Mouse (Mus musculus) G1E (cell line): ENCODE measurements around the gene Cps1. TPM values are rescaled to one million over a fixed set of nuclear protein-coding genes. Genes with fewer than 3 reads are reported as not detected.

Experiments
- ATAC-seq: 2 replicates; pipeline ENCODE4 v1.8.0; 2016; ENCODE audit warnings: mild to moderate bottlenecking; ENCODE audit not compliant: insufficient number of reproducible peaks, poor library complexity, low FRiP score, severe bottlenecking; ENCODE audit errors: extremely low read depth
- DNase-seq: peaks from one replicate; pipeline ENCODE4 v3.0.0; 2012; ENCODE audit warnings: low spot score
- H3K27me3 ChIP-seq: 2 replicates; pipeline ENCODE4 v1.6.1; 2012; ENCODE audit warnings: mild to moderate bottlenecking, low read length, inconsistent platforms; ENCODE audit not compliant: insufficient read depth
- H3K36me3 ChIP-seq: replicated peaks from 2 replicates; pipeline ENCODE3; 2012; ENCODE audit warnings: mild to moderate bottlenecking, inconsistent platforms
- H3K4me1 ChIP-seq: 2 replicates; pipeline ENCODE4 v1.6.1; 2012; ENCODE audit warnings: low read depth, low read length, inconsistent platforms, mixed read lengths; ENCODE audit not compliant: insufficient read depth
- H3K4me3 ChIP-seq: 2 replicates; pipeline ENCODE4 v1.5.1; 2012; ENCODE audit warnings: low read depth, mild to moderate bottlenecking, inconsistent platforms, low read length, moderate library complexity, mixed read lengths
- H3K9me3 ChIP-seq: replicated peaks from 2 replicates; pipeline ENCODE4 v1.6.1; 2012; ENCODE audit warnings: inconsistent platforms
- CTCF ChIP-seq: IDR thresholded peaks from 2 replicates; pipeline ENCODE4 v1.5.1; 2012; ENCODE audit warnings: low read depth, low read length, inconsistent platforms, mixed read lengths
- GATA1 ChIP-seq: IDR thresholded peaks from 2 replicates; pipeline ENCODE4 v1.6.1; 2012; ENCODE audit warnings: borderline replicate concordance, low read length, inconsistent platforms, mixed read lengths
- GATA2 ChIP-seq: IDR thresholded peaks from 2 replicates; pipeline ENCODE4 v1.6.1; 2012; ENCODE audit warnings: low read depth, low read length, inconsistent platforms, borderline replicate concordance
- POLR2AphosphoS5 ChIP-seq: IDR thresholded peaks from 2 replicates; pipeline ENCODE4 v1.6.1; 2012; ENCODE audit warnings: low read depth, low read length, inconsistent platforms; ENCODE audit not compliant: insufficient replicate concordance
- TAL1 ChIP-seq: conservative IDR thresholded peaks from 2 replicates; pipeline ENCODE4 v1.6.1; 2012; ENCODE audit warnings: low read depth, low read length, inconsistent platforms, mixed read lengths
- polyA plus RNA-seq: library from polyadenylated mRNA; stranded (reverse); fragments of >175 nt; gene quantifications from 2 replicates; pipeline ENCODE4 v1.2.3, GENCODE M21; 2012
- total RNA-seq, 2 experiments: library from RNA; stranded (forward) in 1 of 2; stranded (reverse) in 1 of 2; fragments of 200-1000 nt in 1 of 2; fragments of >200 nt in 1 of 2; fragmentation: Nextera tagmentation in 1 of 2; gene quantifications; 2 replicates each; pipeline ENCODE4 v1.2.3; 2014 to 2017

Cps1 gene
- total RNA-seq (2014; fragmentation: Nextera tagmentation) (not detected in 2 replicates), total RNA-seq (2017) (0.06 TPM in 1 of 2 replicates, not detected in the other), polyA plus RNA-seq (not detected in 2 replicates)

GRCm38 (mm10) chr1:67122797-67123196 is at the start of gene Cps1:
Cps1 (plus strand) TSS chr1:67123026.
- H3K36me3 ChIP-seq: no peaks in the 10 kb centered on the region
- no peak for DNase-seq
- no peak within 1 kb of the TSS for H3K4me3 ChIP-seq
- TF ChIP-seq POLR2AphosphoS5 (no peak), TAL1 (no peak), CTCF (no peak), GATA1 (no peak), GATA2 (no peak)
- no peaks in the 10 kb centered on the region; the same call in 1 of the 2 replicates for H3K27me3 ChIP-seq
- H3K4me1 ChIP-seq: no peaks in the 10 kb centered on the region
- ATAC-seq: no peak
- H3K9me3 ChIP-seq: no peaks in the 10 kb centered on the region

- no peak for ATAC-seq
- TF ChIP-seq GATA2 (no peak), CTCF (no peak)
- no peak for DNase-seq
- Histone ChIP-seq H3K4me3 (no peak overlapping the region), H3K9me3 (no peaks in the 10 kb centered on the region), H3K27me3 (no peaks in the 10 kb centered on the region; the same call in 1 of the 2 replicates), H3K4me1 (no peaks in the 10 kb centered on the region), H3K36me3 (no peaks in the 10 kb centered on the region)
These were observed 45.1 kb upstream of the Cps1 start for GRCm38 (mm10) chr1:67077739-67078138.

GRCm38 (mm10) chr1:67078666-67079065 is 44.2 kb upstream of the Cps1 start:
- no peak overlapping the region for H3K4me3 ChIP-seq
- ATAC-seq (no peak), DNase-seq (no peak)
- peaks cover 4% of the 10 kb centered on the region; the same call in 1 of the 2 replicates for H3K27me3 ChIP-seq
- TF ChIP-seq TAL1: no peak
- TF ChIP-seq POLR2AphosphoS5: no peak
- TF ChIP-seq CTCF: no peak
- no peak for TF ChIP-seq GATA2
- TF ChIP-seq GATA1: no peak
- no peaks in the 10 kb centered on the region for H3K9me3 ChIP-seq
- H3K36me3 ChIP-seq: no peaks in the 10 kb centered on the region
- H3K4me1 ChIP-seq: no peaks in the 10 kb centered on the region

DNA sequence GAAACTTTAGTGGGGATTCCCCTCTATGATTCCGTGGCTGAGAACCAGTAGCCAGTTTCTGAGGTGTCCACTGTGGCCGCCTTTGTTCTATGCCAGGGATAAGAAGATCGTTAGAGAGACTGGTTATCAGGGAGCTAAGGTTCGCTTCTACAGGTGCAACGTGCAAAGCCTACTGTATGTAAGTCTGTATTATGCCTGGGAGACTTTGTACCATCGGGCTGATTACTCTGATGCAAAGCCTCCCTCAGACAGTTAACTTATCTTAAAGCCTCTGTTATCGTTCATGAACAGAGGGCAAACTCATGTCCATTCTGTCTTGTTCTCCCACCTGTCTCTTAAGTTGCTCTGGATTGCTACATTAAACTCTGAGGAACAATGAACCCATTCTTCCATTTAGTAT is 43.7 kb upstream of the Cps1 start:
- no peak for DNase-seq
- peaks cover 4% of the 10 kb centered on the region; the same call in 1 of the 2 replicates for H3K27me3 ChIP-seq
- TF ChIP-seq TAL1 (no peak), CTCF (no peak), GATA1 (no peak), POLR2AphosphoS5 (no peak), GATA2 (no peak)
- no peaks in the 10 kb centered on the region for H3K9me3 ChIP-seq
- ATAC-seq: no peak
- H3K4me3 ChIP-seq: no peak overlapping the region
- no peaks in the 10 kb centered on the region for H3K4me1 ChIP-seq
- no peaks in the 10 kb centered on the region for H3K36me3 ChIP-seq

GRCm38 (mm10) chr1:67092473-67092872 is 30.4 kb upstream of the Cps1 start:
- H3K4me3 ChIP-seq: no peak overlapping the region
- ATAC-seq (no peak), DNase-seq (no peak)
- no peaks in the 10 kb centered on the region for H3K36me3 ChIP-seq
- H3K27me3 ChIP-seq: peaks cover 5% of the 10 kb centered on the region; the same call in 1 of the 2 replicates
- no peaks in the 10 kb centered on the region for H3K9me3 ChIP-seq
- TF ChIP-seq CTCF (no peak), POLR2AphosphoS5 (no peak), GATA2 (no peak), TAL1 (no peak), GATA1 (no peak)
- H3K4me1 ChIP-seq: no peaks in the 10 kb centered on the region

DNA sequence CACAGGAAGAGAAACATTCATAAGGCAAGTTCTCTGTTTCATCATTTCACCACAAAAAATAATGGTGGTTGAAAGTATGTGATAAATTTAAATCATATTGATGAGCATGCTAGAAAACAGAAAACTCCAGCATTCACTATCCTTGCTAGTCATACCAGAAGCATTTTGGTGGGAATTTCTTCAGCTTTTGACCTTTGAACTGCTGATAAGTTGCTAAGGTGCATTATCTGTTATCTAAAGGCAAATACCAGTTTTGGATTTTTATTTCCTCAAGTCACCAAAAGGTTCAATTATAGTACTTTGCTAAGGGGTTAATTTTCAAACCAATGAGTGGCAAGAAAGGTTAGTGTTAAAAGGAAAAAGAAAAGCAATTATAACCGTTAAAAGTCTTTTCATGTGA is 23.6 kb upstream of the Cps1 start:
- Histone ChIP-seq H3K9me3 (no peaks in the 10 kb centered on the region), H3K4me3 (no peak overlapping the region), H3K36me3 (no peaks in the 10 kb centered on the region), H3K27me3 (peaks cover 2% of the 10 kb centered on the region; the same call in 1 of the 2 replicates), H3K4me1 (no peaks in the 10 kb centered on the region)
- no peak for ATAC-seq
- DNase-seq: no peak
- no peak for TF ChIP-seq GATA1
- no peak for TF ChIP-seq CTCF
- TF ChIP-seq POLR2AphosphoS5: no peak
- no peak for TF ChIP-seq GATA2
- no peak for TF ChIP-seq TAL1
